Mouse (Mus musculus) G1E (cell line): Measurements from ENCODE around the gene Ctc1.

Source experiments
- CTCF ChIP-seq: IDR thresholded peaks from 2 replicates; pipeline ENCODE4 v1.5.1; 2012; ENCODE audit warnings: low read depth, low read length, inconsistent platforms, mixed read lengths
- GATA1 ChIP-seq: IDR thresholded peaks from 2 replicates; pipeline ENCODE4 v1.6.1; 2012; ENCODE audit warnings: borderline replicate concordance, low read length, inconsistent platforms, mixed read lengths

DNA sequence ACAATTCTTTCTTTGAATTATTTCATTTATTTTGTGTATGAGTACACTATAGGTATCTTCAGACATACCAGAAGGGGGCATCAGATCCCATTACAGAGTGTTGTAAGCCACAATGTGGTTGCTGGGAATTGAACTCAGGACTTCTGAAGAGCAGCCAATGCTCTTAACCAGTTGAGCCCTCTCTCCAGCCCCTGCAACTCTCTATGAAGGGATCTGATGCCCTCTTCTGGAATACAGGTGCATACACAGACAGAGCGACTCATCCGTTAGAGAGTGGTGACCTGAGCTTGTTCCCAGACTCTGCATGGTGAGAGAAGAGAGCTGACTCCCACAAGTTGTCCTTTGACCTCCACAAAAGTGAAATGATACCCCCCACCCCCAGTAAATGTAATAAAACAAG, 13.1 kb downstream of the Ctc1 start:
- TF ChIP-seq GATA1, result no peak
- TF ChIP-seq CTCF, result no peak
